Mouse (Mus musculus) hindbrain, postnatal 0 days (tissue): Measurements from ENCODE around the gene Ubxn11. TPM values are rescaled to one million over a fixed set of nuclear protein-coding genes. Genes with fewer than 3 reads are reported as not detected.
"Not testable (repeated sequence)": the region's sequence is repeated elsewhere in the genome, so short reads cannot be mapped to it uniquely, and the experiment has no call there.

Source experiments
- ATAC-seq: fragments of 200-750 bp; cut with Nextera tagmentation; 2 replicates; pipeline ENCODE4 v1.8.0; 2017; ENCODE audit warnings: mild to moderate bottlenecking, moderate TSS enrichment, moderate library complexity
- DNase-seq: peaks from one replicate; pipeline ENCODE4 v3.0.0-alpha.2; 2015; ENCODE audit warnings: low spot score
- H3K27ac ChIP-seq: fragments of 300-500 bp; sonication (generic); 2 replicates; pipeline ENCODE4 v1.5.1; 2014; ENCODE audit warnings: mild to moderate bottlenecking
- H3K27me3 ChIP-seq: fragments of 300-500 bp; sonication (generic); 2 replicates; pipeline ENCODE4 v1.6.1; 2014; ENCODE audit warnings: low read length, mixed read lengths; ENCODE audit not compliant: insufficient read depth
- H3K36me3 ChIP-seq: fragments of 300-500 bp; sonication (generic); 2 replicates; pipeline ENCODE4 v1.6.1; 2014; ENCODE audit warnings: low read length, mixed read lengths; ENCODE audit not compliant: insufficient read depth
- H3K4me1 ChIP-seq: fragments of 300-500 bp; sonication (generic); 2 replicates; pipeline ENCODE4 v1.6.1; 2014; ENCODE audit warnings: antibody characterized with exemption, low read length, mixed read lengths; ENCODE audit not compliant: insufficient read depth
- H3K4me2 ChIP-seq: fragments of 300-500 bp; sonication (generic); 2 replicates; pipeline ENCODE4 v1.6.1; 2014; ENCODE audit warnings: low read depth, mild to moderate bottlenecking, low read length, moderate library complexity, mixed read lengths
- H3K4me3 ChIP-seq: fragments of 300-500 bp; sonication (generic); 2 replicates; pipeline ENCODE4 v1.5.1; 2014; ENCODE audit warnings: low read length
- H3K9ac ChIP-seq: fragments of 300-500 bp; sonication (generic); replicated peaks from 2 replicates; pipeline ENCODE4 v1.6.1; 2014; ENCODE audit warnings: mild to moderate bottlenecking, low read length, moderate library complexity, mixed read lengths
- H3K9me3 ChIP-seq: fragments of 300-500 bp; sonication (generic); 2 replicates; pipeline ENCODE4 v1.6.1; 2016; ENCODE audit warnings: low read length, mixed read lengths
- CTCF ChIP-seq: IDR thresholded peaks from 2 replicates; pipeline ENCODE4 v1.5.1; 2016; ENCODE audit warnings: antibody characterized with exemption, control low read depth, low read depth
- WGBS: fragments of 180-500 bp; shearing (Covaris S2); extraction: QIAGEN DNeasy Blood & Tissue Kit; methylation state at CpG from one replicate; pipeline ENCODE4 v1.1.7; 2014; 5-methylcytosine and 5-hydroxymethylcytosine counted together
- polyA plus RNA-seq: library from polyadenylated mRNA; unstranded; fragments of >200 nt; fragmentation: Nextera tagmentation; extraction: Ambion mirVana; gene quantifications from 2 replicates; pipeline ENCODE4 v1.2.1, GENCODE M21; 2015
- total RNA-seq: library from RNA; depleted of rRNA; stranded (reverse); fragments of >200 nt; gene quantifications from 2 replicates; pipeline ENCODE4 v1.2.3, GENCODE M21; 2014

Gene Ubxn11
- total and polyA plus RNA-seq, 2 experiments from 2014 or later = 8.9 to 14.0 TPM

GRCm38 (mm10) chr4:134136280-134136926, 34.0 kb downstream of the Ubxn11 start:
- no peak overlapping the region for H3K4me3 ChIP-seq
- no peak overlapping the region for H3K4me2 ChIP-seq
- no peak overlapping the region for H3K9ac ChIP-seq
- no peaks in the 10 kb centered on the region for H3K9me3 ChIP-seq
- TF ChIP-seq CTCF = no peak
- DNase-seq (no peak), ATAC-seq (no peak)
- WGBS = 76% methylated on average over 3 of the region's 3 CpGs
- no peak overlapping the region for H3K27ac ChIP-seq
- H3K4me1 ChIP-seq = no peaks in the 10 kb centered on the region
- H3K36me3 ChIP-seq = no peaks in the 10 kb centered on the region
- no peaks in the 10 kb centered on the region for H3K27me3 ChIP-seq

- 80% methylated on average over 2 of the region's 2 CpGs for WGBS
- Histone ChIP-seq H3K4me2 (no peak overlapping the region), H3K27me3 (no peaks in the 10 kb centered on the region), H3K9ac (no peak overlapping the region), H3K4me3 (no peak overlapping the region), H3K4me1 (no peaks in the 10 kb centered on the region), H3K36me3 (peaks cover 1% of the 10 kb centered on the region; the same call in 1 of the 2 replicates), H3K9me3 (no peaks in the 10 kb centered on the region), H3K27ac (no peak overlapping the region)
- ATAC-seq = no peak
- no peak for DNase-seq
- TF ChIP-seq CTCF = no peak
Observed at GRCm38 (mm10) chr4:134138857-134139256, 36.5 kb downstream of the Ubxn11 start.

- ATAC-seq = not testable (repeated sequence)
Observed at GRCm38 (mm10) chr4:134144297-134144696, 41.9 kb downstream of the Ubxn11 start.

GRCm38 (mm10) chr4:134149389-134149788, 47.0 kb downstream of the Ubxn11 start:
- no peak for ATAC-seq
- no peak overlapping the region for H3K4me3 ChIP-seq
- H3K9ac ChIP-seq = no peak overlapping the region
- no peak overlapping the region for H3K4me2 ChIP-seq
- H3K36me3 ChIP-seq = peaks cover 25% of the 10 kb centered on the region; the same call in 1 of the 2 replicates
- DNase-seq = no peak
- H3K4me1 ChIP-seq = no peaks in the 10 kb centered on the region
- H3K9me3 ChIP-seq = no peaks in the 10 kb centered on the region
- no peak for TF ChIP-seq CTCF
- no peaks in the 10 kb centered on the region for H3K27me3 ChIP-seq
- H3K27ac ChIP-seq = no peak overlapping the region
- WGBS = 93% methylated on average over 4 of the region's 4 CpGs

More at GRCm38 (mm10) chr4:134144297-134144696, 41.9 kb downstream of the Ubxn11 start:
- H3K4me1 ChIP-seq, H3K27me3 ChIP-seq, H3K9me3 ChIP-seq, H3K27ac ChIP-seq, H3K9ac ChIP-seq, H3K4me3 ChIP-seq, DNase-seq, H3K4me2 ChIP-seq: not testable (repeated sequence)
- WGBS = 92% methylated on average over 5 of the region's 5 CpGs
- peaks cover 21% of the 10 kb centered on the region for H3K36me3 ChIP-seq

GRCm38 (mm10) chr4:134152112-134152511, 49.7 kb downstream of the Ubxn11 start:
- DNase-seq (no peak), ATAC-seq (no peak)
- no peak for TF ChIP-seq CTCF
- Histone ChIP-seq H3K4me2 (no peak overlapping the region), H3K9me3 (no peaks in the 10 kb centered on the region), H3K4me3 (no peak overlapping the region), H3K4me1 (no peaks in the 10 kb centered on the region), H3K27me3 (no peaks in the 10 kb centered on the region), H3K36me3 (peaks cover 25% of the 10 kb centered on the region; the same call in 1 of the 2 replicates), H3K27ac (no peak overlapping the region), H3K9ac (no peak overlapping the region)
- WGBS = 95% methylated on average over 3 of the region's 3 CpGs

- DNase-seq = no peak
- no peaks in the 10 kb centered on the region for H3K4me1 ChIP-seq
- no peak overlapping the region for H3K9ac ChIP-seq
- H3K4me3 ChIP-seq = no peak overlapping the region
- peaks cover 12% of the 10 kb centered on the region; the same call in 1 of the 2 replicates for H3K36me3 ChIP-seq
- 95% methylated on average over 3 of the region's 3 CpGs for WGBS
- TF ChIP-seq CTCF = no peak
- H3K27ac ChIP-seq = no peak overlapping the region
- no peaks in the 10 kb centered on the region for H3K9me3 ChIP-seq
- H3K27me3 ChIP-seq = no peaks in the 10 kb centered on the region
- no peak overlapping the region for H3K4me2 ChIP-seq
- no peak for ATAC-seq
Observed at GRCm38 (mm10) chr4:134153656-134154055, 51.3 kb downstream of the Ubxn11 start.

- Histone ChIP-seq H3K4me3 (no peak overlapping the region), H3K36me3 (peaks cover 7% of the 10 kb centered on the region; the same call in 1 of the 2 replicates), H3K4me1 (no peaks in the 10 kb centered on the region), H3K9ac (no peak overlapping the region), H3K9me3 (no peaks in the 10 kb centered on the region), H3K4me2 (no peak overlapping the region), H3K27me3 (no peaks in the 10 kb centered on the region), H3K27ac (no peak overlapping the region)
- no peak for DNase-seq
- no peak for ATAC-seq
- no peak for TF ChIP-seq CTCF
- 97% methylated on average over 3 of the region's 3 CpGs for WGBS
Observed at GRCm38 (mm10) chr4:134154354-134154753, 52.0 kb downstream of the Ubxn11 start.
